Mouse (Mus musculus): ENCODE results near the gene Gabrb2. TPM values are rescaled to one million over a fixed set of nuclear protein-coding genes. Genes with fewer than 3 reads are reported as not detected.

The Gabrb2 gene
- total RNA-seq (2015; ENCODE audit: low replicate concordance) = not detected in 2 replicates
- total RNA-seq (2017; ENCODE audit: low replicate concordance) = 0.56 TPM in 1 of 2 replicates, not detected in the other

GRCm38 (mm10) chr11:42418996-42419782 lies at the start of gene Gabrb2:
Gabrb2 (plus strand) TSS chr11:42419757.
- ATAC-seq (replicated peaks; ENCODE audit: low FRiP score, poor library complexity, severe bottlenecking) = no peak

- ATAC-seq (replicated peaks; ENCODE audit: low FRiP score, poor library complexity, severe bottlenecking) = no peak
These were observed 40.6 kb upstream of the Gabrb2 start for GRCm38 (mm10) chr11:42378983-42379382.

DNA sequence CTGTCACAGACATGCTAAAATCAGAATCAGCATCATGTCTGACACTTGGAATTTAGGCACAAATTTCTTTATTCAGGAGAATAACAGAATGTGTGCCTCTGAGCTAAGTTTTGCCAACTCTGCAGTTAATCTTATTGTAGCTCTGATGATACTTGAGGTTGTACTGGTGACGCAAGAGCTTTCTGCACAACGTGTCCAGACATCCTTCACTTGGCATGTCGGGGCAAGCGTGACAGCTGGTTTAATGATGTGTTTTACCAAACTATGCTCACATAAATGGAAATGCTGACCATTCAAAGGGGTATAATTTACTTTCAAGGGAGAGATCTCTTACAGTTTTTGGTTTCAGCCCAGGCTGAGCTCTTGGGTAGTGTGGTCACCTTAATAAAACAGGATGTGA lies 33.1 kb upstream of the Gabrb2 start:
- no peak for ATAC-seq (replicated peaks; ENCODE audit: low FRiP score, poor library complexity, severe bottlenecking)

GRCm38 (mm10) chr11:42390682-42391290 lies 28.8 kb upstream of the Gabrb2 start:
- ATAC-seq (replicated peaks; ENCODE audit: low FRiP score, poor library complexity, severe bottlenecking) = no peak

DNA sequence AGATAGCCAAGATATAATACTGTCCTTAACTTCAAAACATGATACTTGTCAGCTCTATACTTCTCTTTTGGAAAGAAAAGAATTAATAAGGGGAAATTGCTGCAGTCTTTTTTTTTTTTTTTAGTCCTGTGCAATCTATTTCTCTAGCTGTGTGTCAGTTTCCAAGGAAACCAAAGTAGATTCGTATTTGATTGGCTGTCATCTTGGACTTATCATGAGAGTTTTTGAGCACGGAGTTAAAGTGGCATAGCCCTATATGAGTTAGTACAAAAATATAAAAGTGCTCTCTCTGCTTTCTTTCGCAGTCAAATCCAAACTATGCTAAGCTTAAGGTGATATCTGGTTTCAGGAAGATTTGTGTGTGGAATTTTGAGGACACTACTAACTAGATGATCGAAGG lies 26.1 kb upstream of the Gabrb2 start:
- ATAC-seq (replicated peaks; ENCODE audit: low FRiP score, poor library complexity, severe bottlenecking) = no peak

GRCm38 (mm10) chr11:42419791-42420633 lies 455 bp downstream of the Gabrb2 start:
- ATAC-seq (replicated peaks; ENCODE audit: low FRiP score, poor library complexity, severe bottlenecking) = no peak

GRCm38 (mm10) chr11:42420634-42421470 lies 1.3 kb downstream of the Gabrb2 start:
- no peak for ATAC-seq (replicated peaks; ENCODE audit: low FRiP score, poor library complexity, severe bottlenecking)

DNA sequence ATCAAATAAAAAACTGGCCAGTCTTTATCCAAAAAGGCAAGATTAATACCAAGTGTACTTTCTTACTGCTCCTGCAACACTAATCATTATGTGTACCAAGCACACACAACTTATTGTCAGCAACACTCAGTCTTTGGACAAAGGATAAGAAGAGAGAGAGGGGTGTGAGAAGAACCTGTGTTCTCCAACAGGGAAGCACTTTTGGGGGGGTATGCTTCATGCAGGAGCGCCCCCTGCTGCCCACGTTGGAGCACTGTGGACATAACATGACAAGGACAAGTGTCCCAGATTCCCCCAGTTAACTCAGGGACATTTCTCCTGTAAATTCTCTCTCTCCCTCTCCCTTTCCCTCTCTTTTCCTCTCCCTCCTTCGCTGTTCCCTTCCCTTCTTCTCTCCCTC lies 3.7 kb downstream of the Gabrb2 start:
- ATAC-seq (replicated peaks; ENCODE audit: low FRiP score, poor library complexity, severe bottlenecking) = no peak

DNA sequence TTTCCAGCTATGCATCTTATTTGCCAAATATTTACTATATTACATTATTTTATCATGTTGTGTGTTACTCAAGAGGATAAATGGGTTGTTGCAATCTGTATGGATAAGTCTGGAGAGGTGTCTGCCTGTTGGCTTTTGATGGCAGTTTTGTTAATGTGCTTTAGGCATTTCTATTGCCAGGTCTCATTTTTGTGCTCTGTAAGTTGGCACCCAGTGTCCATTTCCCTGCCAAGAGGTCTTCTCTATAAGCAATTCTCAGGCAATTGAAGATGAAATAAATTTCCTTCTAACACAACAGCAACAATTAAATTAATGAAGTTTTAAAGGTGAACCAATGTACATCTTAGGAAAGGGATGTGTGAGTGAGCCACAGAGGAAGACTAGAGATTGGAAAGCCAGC lies 11.9 kb downstream of the Gabrb2 start:
- no peak for ATAC-seq (replicated peaks; ENCODE audit: low FRiP score, poor library complexity, severe bottlenecking)

DNA sequence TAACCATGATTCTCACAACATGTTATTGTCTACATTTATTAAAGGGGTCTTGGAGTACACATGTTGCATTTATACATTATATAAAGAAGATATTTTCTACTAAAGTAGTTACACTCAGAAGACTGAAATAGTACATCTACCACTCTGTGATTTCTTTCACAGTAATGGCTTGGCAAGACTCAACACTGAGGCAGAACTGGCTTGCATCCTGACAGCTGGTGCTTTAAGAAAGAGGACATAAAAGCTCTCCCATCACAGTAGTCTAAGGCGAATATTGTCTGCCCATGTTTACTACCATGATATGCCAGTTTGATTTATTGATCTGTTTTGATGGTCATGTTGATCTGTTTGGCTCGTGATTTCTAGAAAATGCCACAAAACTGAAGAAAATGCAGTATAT lies 19.4 kb downstream of the Gabrb2 start:
- ATAC-seq (replicated peaks; ENCODE audit: low FRiP score, poor library complexity, severe bottlenecking) = no peak

DNA sequence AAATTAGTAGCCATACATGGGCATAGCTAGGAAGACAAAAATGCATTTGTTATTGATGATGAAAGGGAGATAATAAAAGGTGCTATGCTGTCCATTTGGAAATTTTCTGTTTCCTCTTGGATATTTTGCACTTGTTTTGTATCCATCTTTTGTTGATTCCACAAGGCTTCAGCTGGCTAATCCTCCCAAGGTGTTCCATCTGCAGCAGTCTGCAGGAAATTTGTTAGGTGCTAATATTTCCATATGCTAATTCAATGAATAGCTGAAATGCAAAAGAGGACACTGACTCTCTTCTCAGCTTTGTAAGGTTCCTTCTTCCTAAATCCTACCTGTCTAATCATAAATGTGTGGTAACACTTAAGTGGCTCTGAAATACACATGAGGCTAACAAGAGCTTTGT lies 24.1 kb downstream of the Gabrb2 start:
- no peak for ATAC-seq (replicated peaks; ENCODE audit: low FRiP score, poor library complexity, severe bottlenecking)

DNA sequence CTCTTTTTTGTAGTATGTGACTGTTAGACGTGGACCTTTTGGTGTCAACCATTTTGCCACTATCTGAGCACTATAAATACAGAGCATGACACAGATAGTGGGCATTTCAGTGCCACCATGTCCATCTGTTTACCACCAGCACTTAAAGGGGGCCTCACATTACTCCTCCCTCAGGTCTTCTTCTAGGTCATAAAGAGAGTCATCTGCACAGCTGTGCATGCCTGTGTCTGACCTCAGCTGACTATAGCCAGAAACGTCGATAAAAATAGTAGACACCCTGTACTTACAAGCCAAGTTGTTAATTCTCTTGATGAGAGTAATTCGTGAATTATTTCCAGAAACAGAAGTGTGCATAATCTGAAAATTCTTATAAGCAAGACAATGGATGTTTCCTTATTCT lies 29.4 kb downstream of the Gabrb2 start:
- ATAC-seq (replicated peaks; ENCODE audit: low FRiP score, poor library complexity, severe bottlenecking) = no peak

DNA sequence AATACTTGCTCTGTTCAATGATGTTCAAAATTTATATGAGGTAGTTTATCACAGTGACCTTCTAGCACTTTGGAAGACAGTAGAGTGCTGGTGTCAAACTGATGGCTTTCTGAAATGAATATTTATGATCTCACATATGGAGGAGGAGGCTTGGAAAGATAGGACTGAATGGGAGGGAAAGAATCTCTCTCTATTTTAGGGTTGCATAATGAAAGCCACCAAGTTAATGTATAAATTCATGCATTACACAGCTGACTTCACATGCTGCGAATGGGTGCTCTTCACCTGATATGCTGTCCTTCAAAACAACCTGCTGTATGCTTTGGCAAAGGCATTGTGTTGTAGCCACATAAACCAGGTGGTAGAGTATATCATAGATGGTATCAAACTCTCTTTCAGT lies 44.6 kb downstream of the Gabrb2 start:
- ATAC-seq (replicated peaks; ENCODE audit: low FRiP score, poor library complexity, severe bottlenecking) = no peak

DNA sequence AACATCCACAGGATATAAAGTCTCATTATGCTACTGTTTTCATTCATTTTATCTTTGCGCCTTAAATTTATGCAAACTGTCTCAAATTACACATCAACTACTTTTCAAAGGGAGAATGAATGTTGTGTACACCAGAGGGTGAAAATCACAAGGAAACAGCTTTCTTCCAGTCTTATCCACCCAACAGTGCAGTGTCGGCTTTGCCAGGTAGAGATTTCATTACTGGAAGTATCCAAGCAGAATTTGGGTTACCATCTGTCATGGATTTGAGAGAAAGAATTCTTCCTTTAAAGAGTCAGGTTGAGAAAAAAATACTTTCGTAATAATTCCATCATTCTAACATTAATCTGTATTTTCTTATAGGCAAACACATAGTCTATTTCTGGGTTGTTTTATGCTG lies 48.8 kb downstream of the Gabrb2 start:
- no peak for ATAC-seq (replicated peaks; ENCODE audit: low FRiP score, poor library complexity, severe bottlenecking)

- no peak for ATAC-seq (replicated peaks; ENCODE audit: low FRiP score, poor library complexity, severe bottlenecking)
These were observed 55.0 kb downstream of the Gabrb2 start for GRCm38 (mm10) chr11:42474523-42474922.

DNA sequence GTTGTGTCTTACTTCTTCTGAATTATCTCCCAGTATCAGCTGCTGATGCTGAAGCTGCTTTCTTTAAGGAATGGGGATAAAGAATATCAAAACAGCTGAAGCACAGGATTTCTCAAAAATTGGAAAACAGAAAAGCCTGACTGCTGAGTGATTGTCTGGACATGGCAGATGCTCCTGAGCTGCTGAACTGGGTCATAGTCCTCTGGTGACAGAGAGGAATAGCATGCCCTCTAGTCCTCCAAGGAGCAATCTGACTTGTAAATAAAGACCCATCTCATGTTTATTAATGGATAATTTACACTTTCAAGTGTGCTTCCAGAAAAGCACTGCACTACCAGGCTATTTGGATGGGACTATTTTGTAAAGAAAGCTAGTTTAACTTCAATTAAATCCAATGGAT lies 68.1 kb downstream of the Gabrb2 start:
- ATAC-seq (replicated peaks; ENCODE audit: low FRiP score, poor library complexity, severe bottlenecking) = no peak

- ATAC-seq (replicated peaks; ENCODE audit: low FRiP score, poor library complexity, severe bottlenecking) = no peak
These were observed 81.6 kb downstream of the Gabrb2 start for GRCm38 (mm10) chr11:42501166-42501565.

GRCm38 (mm10) chr11:42505436-42505835 lies 85.9 kb downstream of the Gabrb2 start:
- no peak for ATAC-seq (replicated peaks; ENCODE audit: low FRiP score, poor library complexity, severe bottlenecking)

DNA sequence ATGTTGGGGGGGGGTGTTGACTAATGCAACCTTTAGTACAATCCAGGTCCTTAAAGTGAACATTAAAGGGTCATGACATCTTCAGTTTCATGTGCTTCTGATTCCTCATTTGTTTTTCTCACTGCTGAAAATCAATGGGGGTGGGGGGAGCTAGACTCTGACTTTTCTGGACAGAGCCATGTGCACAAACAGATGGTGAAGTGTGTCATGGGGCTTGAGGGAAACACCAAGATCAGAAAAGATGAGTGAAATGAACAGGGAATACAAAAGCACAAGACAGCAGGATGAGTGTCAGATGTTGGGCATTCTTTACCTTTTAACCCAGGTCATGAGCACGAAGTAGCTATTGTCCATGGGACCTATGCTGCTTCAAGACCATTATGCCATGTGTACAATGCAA lies 86.4 kb downstream of the Gabrb2 start:
- ATAC-seq (replicated peaks; ENCODE audit: low FRiP score, poor library complexity, severe bottlenecking) = no peak

- ATAC-seq (replicated peaks; ENCODE audit: low FRiP score, poor library complexity, severe bottlenecking) = no peak
These were observed 102.4 kb downstream of the Gabrb2 start for GRCm38 (mm10) chr11:42521960-42522359.

All from erythroblast, adult 5-6 weeks (primary cell).